Mouse (Mus musculus): ENCODE measurements around the gene 2610001J05Rik. TPM values are rescaled to one million over a fixed set of nuclear protein-coding genes. Genes with fewer than 3 reads are reported as not detected.

Gene 2610001J05Rik
- polyA plus RNA-seq, 1 experiment from 2014 or later = 107 TPM

Other genes with a start within 250 kb of the 2610001J05Rik start
- gene Bmt2, start 193.6 kb downstream of the 2610001J05Rik start, polyA plus RNA-seq (2015; fragmentation: Nextera tagmentation; extraction: Ambion mirVana) = 20.6 and 21.2 TPM in 2 replicates
- gene Gpr85, start 31.6 kb downstream of the 2610001J05Rik start, polyA plus RNA-seq (2015; fragmentation: Nextera tagmentation; extraction: Ambion mirVana) = 100 and 119 TPM in 2 replicates

Data from neural tube, embryonic 15.5 days (tissue).